Mouse (Mus musculus) lung, adult 2 months (tissue): ENCODE results near the gene Ajap1.

Experiments
- CTCF ChIP-seq: fragments of 200-500 bp; IDR thresholded peaks from 2 replicates; pipeline ENCODE4 v1.5.1; 2011; ENCODE audit warnings: mild to moderate bottlenecking, low read length, control low read depth; ENCODE audit not compliant: insufficient read depth
- POLR2A ChIP-seq: fragments of 200-500 bp; IDR thresholded peaks from 2 replicates; pipeline ENCODE4 v1.6.1; 2011; ENCODE audit warnings: low read depth, mild to moderate bottlenecking, control low read depth, low read length, borderline replicate concordance; ENCODE audit errors: extremely low read depth

DNA sequence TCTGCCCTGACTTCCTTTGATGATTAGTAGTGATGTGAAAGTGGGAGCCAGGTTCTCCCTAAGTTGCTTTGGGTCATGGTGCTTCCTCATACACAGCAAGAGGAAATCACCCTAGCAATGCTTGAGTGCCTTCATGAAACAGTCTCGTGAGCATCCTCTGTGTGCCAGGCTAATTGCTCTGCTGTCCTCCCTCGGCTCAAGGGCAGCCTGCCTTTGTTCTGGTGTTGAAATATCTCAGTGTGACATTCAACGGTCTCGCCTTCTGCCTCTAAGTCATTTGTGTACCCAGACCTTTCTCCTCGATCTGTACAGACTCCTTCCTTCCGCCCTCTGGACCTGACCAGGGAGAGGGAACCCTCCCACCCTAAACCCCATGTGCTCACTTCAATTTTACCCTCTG is 31.5 kb upstream of the Ajap1 start:
- TF ChIP-seq CTCF (no peak), POLR2A (no peak)
